ENCODE assay signal across 29 mouse cellular contexts in genomic region chr8:56591084-56591483, GRCm38 (mm10). TPM values are rescaled to one million over a fixed set of nuclear protein-coding genes. Genes with fewer than 3 reads are reported as not detected.
A peak's percentile ranks its signal among the peaks of the same experiment; 100 is the strongest.
DNase-seq lines count a peak whose midpoint lies in the region; ATAC-seq and TF ChIP-seq lines count a peak whose summit lies in the region.
"Had no signal": no experiment of that assay in that cellular context is flagged by ENCODE, and none has a peak within 500 bp of the region (broad histone marks: within the 10 kb centered on the region; RNA-seq: fewer than 3 reads in every experiment).

No protein-coding gene starts in this region.

- no peak overlapping the region for H3K9ac ChIP-seq in liver, adult 2 months (ENCODE audit: low read depth, low read length)
- no peak overlapping the region for H3K9ac ChIP-seq in liver, embryonic 13.5 days
- H3K9ac ChIP-seq in stomach, embryonic 16.5 days (ENCODE audit: low read length), result no peak overlapping the region
- H3K9ac ChIP-seq: embryonic facial prominence, embryonic 12.5 days; forebrain, embryonic 15.5 days; heart, embryonic 13.5 days; hindbrain, embryonic 14.5 days; limb, embryonic 13.5 days; lung, embryonic 14.5 days; midbrain, embryonic 13.5 days; neural tube, embryonic 13.5 days had no signal

- H3K4me3 ChIP-seq in liver, adult 2 months (ENCODE audit: insufficient read depth, low read depth, low read length), result no peak overlapping the region
- no peak overlapping the region for H3K4me3 ChIP-seq in liver, embryonic 13.5 days (replicated peaks)
- no peak overlapping the region for H3K4me3 ChIP-seq in stomach, embryonic 16.5 days (replicated peaks; ENCODE audit: low read length)
- H3K4me3 ChIP-seq: embryonic facial prominence, embryonic 12.5 days; forebrain, embryonic 15.5 days; gastrocnemius, adult 2 months; heart, adult 2 months; heart, embryonic 13.5 days; limb, embryonic 13.5 days; midbrain, embryonic 13.5 days; neural tube, embryonic 13.5 days had no signal

- 0 out of 2 replicates have a peak overlapping the region, but pooled peaks have one; percentile 13 for H3K27ac ChIP-seq in liver, adult 2 months (replicated peaks; ENCODE audit: insufficient read depth, low read depth, low read length)
- H3K27ac ChIP-seq in liver, embryonic 13.5 days, result no peak overlapping the region
- H3K27ac ChIP-seq in stomach, embryonic 16.5 days (ENCODE audit: low read length), result no peak overlapping the region
- H3K27ac ChIP-seq: embryonic facial prominence, embryonic 12.5 days; forebrain, embryonic 15.5 days; gastrocnemius, adult 2 months; heart, adult 2 months; heart, embryonic 13.5 days; hindbrain, embryonic 14.5 days; kidney, postnatal 0 days; limb, embryonic 13.5 days; macrophage; midbrain, embryonic 13.5 days; neural tube, embryonic 13.5 days had no signal

- DNase-seq in liver, adult 2 months (ENCODE audit: extremely low read depth, low read depth, low spot score), result peak; percentile 95
- DNase-seq in liver (no peak), R1 (ENCODE audit: low read depth, low spot score) (peak; percentile 43), adipocyte (ENCODE audit: low spot score) (no peak)
- no peak for DNase-seq in liver, embryonic 13.5 days
- no peak for DNase-seq in gastrocnemius, adult 8-10 months (ENCODE audit: low spot score in 2 of 2)
- DNase-seq: adrenal gland, adult 8-10 months; cerebellum, adult 9-10 months; cerebellum, postnatal 36 days; gastrocnemius, adult 2 months; heart, adult 2 months; heart, postnatal 10 days; kidney, adult 8-10 months; kidney, postnatal 4 days; lung, embryonic 14.5 days; right cerebral cortex, postnatal 4 days; thymus, postnatal 14 days had no signal

- TF ChIP-seq CTCF in liver, adult 2 months (IDR thresholded peaks at IDR 0.05; ENCODE audit: low read depth, low read length), result no peak

- WGBS in liver, adult 2 months, result 16% methylated on average over 1 of the region's 1 CpGs
- WGBS in liver, embryonic 13.5 days (ENCODE audit: insufficient replicate concordance), result 81% methylated on average over 1 of the region's 1 CpGs
- WGBS in stomach, embryonic 16.5 days, result 82% methylated on average over 1 of the region's 1 CpGs

- TF ChIP-seq POLR2A in liver, adult 2 months (IDR thresholded peaks at IDR 0.05; ENCODE audit: extremely low read depth, insufficient read depth, low read length), result no peak

- no peaks in the 10 kb centered on the region for H3K79me2 ChIP-seq in liver, adult 2 months (ENCODE audit: control insufficient read depth, insufficient read depth, low read length)

- ATAC-seq in liver, embryonic 13.5 days (ENCODE audit: low read depth), result peak; percentile 74
- peak; percentile 50; the same call in 1 of the 2 replicates for ATAC-seq in stomach, embryonic 16.5 days (ENCODE audit: insufficient read depth, low FRiP score)
- ATAC-seq: forebrain, embryonic 15.5 days; inflammation-experienced regulatory T-cells, adult 6 months; midbrain, embryonic 13.5 days; Patski had no signal

- no peak overlapping the region for H3K4me2 ChIP-seq in liver, embryonic 13.5 days
- no peak overlapping the region for H3K4me2 ChIP-seq in stomach, embryonic 16.5 days (ENCODE audit: low read depth, low read length)
- H3K4me2 ChIP-seq: embryonic facial prominence, embryonic 12.5 days; forebrain, embryonic 15.5 days; heart, embryonic 13.5 days; hindbrain, embryonic 14.5 days; limb, embryonic 13.5 days; lung, embryonic 14.5 days; midbrain, embryonic 13.5 days; neural tube, embryonic 13.5 days had no signal

- peaks cover 13% of the 10 kb centered on the region; the same call in 1 of the 2 replicates for H3K4me1 ChIP-seq in liver, adult 2 months (ENCODE audit: control insufficient read depth, insufficient read depth, low read length)
- no peaks in the 10 kb centered on the region for H3K4me1 ChIP-seq in liver, embryonic 13.5 days (replicated peaks)
- H3K4me1 ChIP-seq in stomach, embryonic 16.5 days (ENCODE audit: control insufficient read depth, insufficient read depth, low read length), result no peaks in the 10 kb centered on the region
- H3K4me1 ChIP-seq: embryonic facial prominence, embryonic 12.5 days; forebrain, embryonic 15.5 days; heart, embryonic 13.5 days; limb, embryonic 13.5 days; midbrain, embryonic 13.5 days; neural tube, embryonic 13.5 days had no signal

- H3K27me3 ChIP-seq in liver, adult 2 months (ENCODE audit: control insufficient read depth, insufficient read depth, low read length), result no peaks in the 10 kb centered on the region
- no peaks in the 10 kb centered on the region for H3K27me3 ChIP-seq in liver, embryonic 13.5 days
- no peaks in the 10 kb centered on the region for H3K27me3 ChIP-seq in stomach, embryonic 16.5 days (ENCODE audit: control insufficient read depth, insufficient read depth, low read length)
- H3K27me3 ChIP-seq: embryonic facial prominence, embryonic 12.5 days; forebrain, embryonic 15.5 days; heart, embryonic 13.5 days; limb, embryonic 13.5 days; midbrain, embryonic 13.5 days; neural tube, embryonic 13.5 days; Patski had no signal

- no peaks in the 10 kb centered on the region for H3K9me3 ChIP-seq in liver, embryonic 13.5 days (replicated peaks)
- H3K9me3 ChIP-seq in stomach, embryonic 16.5 days (replicated peaks; ENCODE audit: control insufficient read depth, low read length), result no peaks in the 10 kb centered on the region
- H3K9me3 ChIP-seq: embryonic facial prominence, embryonic 12.5 days; forebrain, embryonic 15.5 days; heart, embryonic 13.5 days; limb, embryonic 13.5 days; midbrain, embryonic 13.5 days; neural tube, embryonic 13.5 days had no signal

- peaks cover 8% of the 10 kb centered on the region for H3K36me3 ChIP-seq in liver, adult 2 months (ENCODE audit: control insufficient read depth, insufficient read depth, low read length)
- H3K36me3 ChIP-seq in liver, embryonic 13.5 days, result peaks cover 10% of the 10 kb centered on the region
- H3K36me3 ChIP-seq in stomach, embryonic 16.5 days (ENCODE audit: control insufficient read depth, insufficient read depth, low read length), result peaks cover 4% of the 10 kb centered on the region; the same call in 1 of the 2 replicates

RNA-seq across cellular contexts. Expression of gene Fbxo8, which starts 40.2 kb away (rescaled TPM):
- 45.4 and 55.1 TPM in 2 replicates for total RNA-seq in liver, adult 2 months (2014; rRNA removed)
- polyA plus RNA-seq in liver, adult 2 months (2012; rRNA removed), result 42.4 and 50.3 TPM in 2 replicates
- 43.1 and 51.3 TPM in 2 replicates for polyA plus RNA-seq in liver, embryonic 13.5 days (2015; fragmentation: Nextera tagmentation; extraction: Ambion mirVana)
- polyA plus RNA-seq in stomach, embryonic 16.5 days (2015; fragmentation: Nextera tagmentation; extraction: Ambion mirVana), result 42.6 and 44.1 TPM in 2 replicates
- 10 to 100 TPM; 29.9 to 35.6 (median 32.8) TPM for total RNA-seq in gastrocnemius, adult 8-10 months (2022)

RNA-seq across cellular contexts. Expression of gene Cep44, which starts 40.2 kb away (rescaled TPM):
- total RNA-seq in liver, adult 2 months (2014; rRNA removed), result 24.0 and 27.1 TPM in 2 replicates
- 7.5 and 9.1 TPM in 2 replicates for polyA plus RNA-seq in liver, adult 2 months (2012; rRNA removed)
- polyA plus RNA-seq in liver, embryonic 13.5 days (2015; fragmentation: Nextera tagmentation; extraction: Ambion mirVana), result 20.1 and 21.9 TPM in 2 replicates
- 29.6 and 36.4 TPM in 2 replicates for polyA plus RNA-seq in stomach, embryonic 16.5 days (2015; fragmentation: Nextera tagmentation; extraction: Ambion mirVana)
- total RNA-seq in gastrocnemius, adult 8-10 months (2022), result 10 to 100 TPM in 1 of 4 experiments, 1 to 10 TPM in 3; 7.0 to 11.6 (median 8.8) TPM

Comparison
In these comparisons a context has a peak if more than half of its experiments do, and no peak if none do; other contexts are left out.
1. DNase-seq: peak in liver, adult 2 months (single experiment) and R1 (single experiment); none in liver (single experiment), liver, embryonic 13.5 days (single experiment), gastrocnemius, adult 8-10 months (0 of 2) and adipocyte (single experiment).